Mouse (Mus musculus) macrophage (primary cell): ENCODE data around the gene Smpd3. TPM values are rescaled to one million over a fixed set of nuclear protein-coding genes. Genes with fewer than 3 reads are reported as not detected.

Experiments used
- H3K27ac ChIP-seq: fragments of 350-480 bp; formaldehyde crosslinking; 2 replicates; pipeline ENCODE4 v1.9.0; 2021
- H3K36me3 ChIP-seq: fragments of 350-480 bp; formaldehyde crosslinking; 2 replicates; pipeline ENCODE4 v1.9.0; 2021; ENCODE audit errors: inconsistent target
- H3K4me3 ChIP-seq: fragments of 350-480 bp; formaldehyde crosslinking; 2 replicates; pipeline ENCODE4 v1.9.0; 2021; ENCODE audit errors: inconsistent target
- H3K79me2 ChIP-seq: fragments of 350-480 bp; formaldehyde crosslinking; 2 replicates; pipeline ENCODE4 v1.9.0; 2021; ENCODE audit errors: inconsistent target
- WGBS: methylation state at CpG from one replicate; pipeline ENCODE4 v1.1.7; 2026; ENCODE audit warnings: inconsistent platforms; ENCODE audit not compliant: missing documents; 5-methylcytosine and 5-hydroxymethylcytosine counted together
- polyA plus RNA-seq: library from polyadenylated mRNA; stranded (reverse); fragments of 250-400 nt; gene quantifications from 3 replicates; pipeline ENCODE4 v1.2.4, GENCODE M21; 2018; ENCODE audit warnings: inconsistent platforms

The Smpd3 gene
- polyA plus RNA-seq, 1 experiment from 2014 or later, result 1.0 TPM

DNA sequence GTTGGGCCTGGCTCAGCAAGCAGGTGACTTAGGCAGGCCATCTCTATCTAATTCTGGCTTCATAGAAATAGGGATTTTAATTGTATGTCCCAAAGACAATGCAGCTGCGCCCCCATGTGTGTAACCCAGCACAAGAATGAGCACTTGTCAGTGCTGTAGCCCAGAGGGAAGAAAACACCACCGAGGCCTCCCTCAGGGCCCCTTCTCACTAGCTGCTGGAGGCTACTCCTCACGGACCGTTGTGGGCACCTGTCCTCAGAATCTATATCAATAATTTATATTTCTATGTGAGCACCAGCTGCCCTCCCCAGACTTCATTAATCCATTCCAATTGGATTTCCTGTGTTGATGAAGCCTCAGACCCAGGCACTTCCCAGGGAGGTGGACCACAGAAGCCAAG is 76.9 kb downstream of the Smpd3 start:
- WGBS, result 83% methylated on average over 3 of the region's 4 CpGs
- Histone ChIP-seq H3K36me3 (no peaks in the 10 kb centered on the region), H3K79me2 (no peaks in the 10 kb centered on the region), H3K27ac (no peak overlapping the region), H3K4me3 (no peak overlapping the region)

DNA sequence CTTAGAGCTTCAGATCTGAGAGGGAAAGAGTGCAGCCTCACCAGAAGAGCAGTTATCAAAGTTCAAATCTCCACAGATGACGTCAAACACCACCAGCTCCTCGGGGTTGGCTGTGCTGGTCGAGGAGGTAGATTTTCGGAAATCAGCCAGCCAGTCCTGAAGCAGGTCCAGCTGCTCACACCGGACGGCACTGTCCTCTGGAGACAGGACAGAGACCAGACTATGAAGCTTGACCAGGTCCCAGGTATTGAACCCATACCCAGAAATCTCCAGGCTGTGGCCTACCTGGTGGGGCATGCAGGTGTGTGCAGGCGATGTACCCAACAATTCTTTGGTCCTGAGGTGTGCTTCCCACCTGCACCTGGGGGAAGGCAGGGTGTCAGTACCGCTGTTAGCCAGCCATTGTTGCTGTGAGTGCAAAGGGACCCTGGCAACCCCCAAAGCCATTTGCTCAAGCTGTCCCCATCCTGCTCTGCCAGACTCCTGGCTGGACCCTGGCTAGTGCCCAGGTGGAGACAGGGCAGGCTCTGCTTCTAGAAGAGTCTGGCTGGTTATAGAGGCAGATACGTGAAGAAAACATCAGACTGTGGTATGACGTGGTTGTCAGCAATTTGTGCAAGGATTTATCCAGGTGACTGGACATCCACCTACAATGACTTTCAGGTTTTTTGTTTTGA is 78.1 kb downstream of the Smpd3 start:
- Histone ChIP-seq H3K36me3 (no peaks in the 10 kb centered on the region), H3K4me3 (no peak overlapping the region), H3K79me2 (no peaks in the 10 kb centered on the region), H3K27ac (no peak overlapping the region)
- 91% methylated on average over 10 of the region's 10 CpGs for WGBS

DNA sequence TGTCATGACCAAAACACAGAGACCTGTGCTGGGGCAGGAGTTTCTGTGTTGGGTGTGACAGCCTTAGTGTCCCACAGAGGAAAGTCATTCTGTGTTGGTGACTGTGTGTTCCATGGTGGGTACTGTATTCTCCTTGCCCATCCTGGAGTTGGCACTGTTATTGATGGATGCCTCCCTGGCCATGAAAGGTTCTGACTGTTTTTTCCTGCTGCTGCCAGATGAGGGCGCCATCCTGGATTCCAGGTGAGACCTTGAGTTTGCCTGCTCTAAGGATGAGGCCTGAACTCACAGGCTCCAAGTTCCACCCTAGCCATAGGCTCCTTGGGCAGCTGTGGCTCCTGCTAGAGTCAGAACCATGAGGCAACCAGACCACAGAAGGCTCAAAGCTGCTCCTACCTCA is 79.6 kb downstream of the Smpd3 start:
- 67% methylated on average over 1 of the region's 1 CpGs for WGBS
- Histone ChIP-seq H3K36me3 (peaks cover 1% of the 10 kb centered on the region; the same call in 1 of the 2 replicates), H3K27ac (no peak overlapping the region), H3K4me3 (no peak overlapping the region), H3K79me2 (no peaks in the 10 kb centered on the region)

DNA sequence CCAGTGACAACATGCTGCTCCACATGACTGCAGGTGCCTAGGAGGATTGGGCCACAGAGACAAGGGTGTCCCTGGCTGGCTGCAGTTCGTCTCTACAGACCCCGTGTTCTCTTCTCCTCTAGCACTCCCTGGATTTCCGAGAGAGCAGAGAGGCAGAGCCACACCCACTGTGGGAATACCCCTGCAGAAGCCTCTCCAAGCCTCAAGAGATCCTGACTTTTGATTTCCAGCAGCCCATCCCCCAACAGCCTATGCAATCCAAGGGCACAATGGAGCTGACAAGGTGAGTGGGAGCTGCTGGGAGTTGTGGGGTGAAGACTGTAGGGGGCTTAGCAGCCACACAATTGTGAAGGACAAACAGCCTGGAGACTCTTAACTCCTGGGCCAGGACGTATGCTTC is 87.6 kb downstream of the Smpd3 start:
- no peak overlapping the region for H3K27ac ChIP-seq
- no peaks in the 10 kb centered on the region for H3K79me2 ChIP-seq
- peaks cover 58% of the 10 kb centered on the region for H3K36me3 ChIP-seq
- H3K4me3 ChIP-seq, result no peak overlapping the region
- 90% methylated on average over 4 of the region's 4 CpGs for WGBS

DNA sequence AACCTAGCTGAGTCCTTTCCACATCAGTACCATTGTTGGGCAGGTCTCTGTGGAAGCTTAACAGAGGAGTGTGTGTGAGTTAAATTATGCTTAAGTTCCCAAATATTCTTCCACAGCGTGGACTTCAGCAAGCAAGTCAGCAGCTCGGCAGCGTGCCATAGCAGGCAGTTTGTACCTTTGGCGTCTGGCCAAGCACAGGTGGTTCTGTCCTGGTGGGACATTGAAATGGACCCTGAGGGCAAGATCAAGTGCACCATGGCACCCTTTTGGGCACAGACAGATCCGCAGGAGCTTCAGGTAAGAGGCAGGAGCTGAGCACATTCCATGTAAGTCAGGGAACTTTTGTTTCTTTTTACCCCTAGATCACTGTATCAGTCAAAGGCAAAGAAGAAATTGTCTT is 100.7 kb downstream of the Smpd3 start:
- Histone ChIP-seq H3K4me3 (no peak overlapping the region), H3K27ac (no peak overlapping the region), H3K79me2 (no peaks in the 10 kb centered on the region), H3K36me3 (peaks cover 32% of the 10 kb centered on the region)
- WGBS, result 98% methylated on average over 5 of the region's 5 CpGs

DNA sequence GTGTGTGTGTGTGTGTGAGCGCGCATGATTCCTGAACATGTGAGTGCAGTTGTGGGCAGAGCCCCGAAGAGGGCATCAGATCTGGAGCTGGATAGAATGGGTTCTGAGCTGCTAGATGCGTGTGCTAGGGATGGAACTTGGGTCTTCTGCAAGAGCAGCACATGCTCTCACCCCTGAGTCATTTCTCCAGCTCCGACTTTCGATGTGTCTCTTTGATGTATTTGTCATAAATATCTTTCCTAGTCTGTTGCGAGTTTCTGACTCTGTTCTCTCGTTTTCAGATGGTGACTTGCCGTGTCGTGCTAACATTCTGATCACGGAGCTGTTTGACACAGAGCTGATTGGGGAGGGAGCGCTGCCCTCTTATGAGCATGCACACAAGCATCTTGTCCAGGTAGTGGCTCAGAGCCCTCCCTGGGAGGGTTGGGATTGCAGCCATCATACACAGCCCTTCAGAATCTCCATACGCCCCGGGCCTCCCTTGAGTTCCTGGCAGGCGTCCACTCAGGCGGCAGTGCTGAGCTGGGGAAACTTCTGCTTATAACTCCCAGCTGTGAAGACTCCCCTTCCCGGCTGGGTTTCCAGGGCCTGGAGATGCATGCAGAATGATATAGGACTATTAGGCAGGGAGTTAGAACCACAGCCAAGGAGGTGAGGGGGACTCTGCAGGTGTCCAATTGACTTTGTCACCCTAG is 103.1 kb downstream of the Smpd3 start:
- Histone ChIP-seq H3K36me3 (peaks cover 35% of the 10 kb centered on the region), H3K27ac (no peak overlapping the region), H3K79me2 (no peaks in the 10 kb centered on the region), H3K4me3 (no peak overlapping the region)
- 95% methylated on average over 17 of the region's 17 CpGs for WGBS

DNA sequence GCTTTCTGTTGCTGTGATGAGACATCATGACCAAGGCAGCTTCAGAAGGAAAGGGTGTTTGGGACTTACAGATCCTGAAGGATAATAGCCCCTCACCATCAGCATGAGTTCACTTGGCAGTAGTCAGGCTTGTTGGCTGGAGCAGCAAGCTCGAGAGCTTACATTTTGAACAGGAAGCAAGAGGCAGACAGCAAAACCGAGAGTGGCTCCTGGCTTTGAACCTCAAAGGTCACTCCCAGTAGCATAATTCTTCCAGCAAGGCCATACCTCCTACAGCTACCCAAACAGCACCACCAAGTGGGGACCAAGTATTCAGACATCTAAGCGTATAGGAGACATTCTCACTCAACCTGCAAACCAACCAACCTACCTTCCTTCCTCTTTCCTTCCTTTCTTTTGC is 105.0 kb downstream of the Smpd3 start:
- 89% methylated on average over 3 of the region's 3 CpGs for WGBS
- H3K36me3 ChIP-seq, result peaks cover 22% of the 10 kb centered on the region

DNA sequence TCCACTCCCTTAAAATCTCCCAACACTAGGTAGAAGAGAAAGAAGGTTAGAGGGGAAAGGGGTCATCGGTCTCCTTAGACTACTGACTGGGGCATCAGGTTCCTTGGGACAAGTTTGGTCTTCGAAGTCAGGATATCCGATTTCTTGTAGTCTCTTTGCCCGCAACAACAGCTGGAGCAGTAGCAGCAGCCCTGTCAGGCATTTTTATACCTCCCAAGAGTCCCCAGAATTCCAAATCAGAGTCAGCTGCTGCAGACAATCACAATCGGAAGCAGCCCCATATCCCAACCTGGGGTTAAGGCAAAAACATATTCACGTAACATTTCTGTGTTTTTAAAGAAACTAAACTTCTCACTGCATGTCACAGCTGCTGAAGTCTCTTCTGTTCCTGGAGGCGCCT is 106.3 kb downstream of the Smpd3 start:
- peaks cover 16% of the 10 kb centered on the region; the same call in 1 of the 2 replicates for H3K36me3 ChIP-seq

More for the DNA sequence above, 105.0 kb downstream of the Smpd3 start:
- no peak overlapping the region for H3K4me3 ChIP-seq
- no peaks in the 10 kb centered on the region for H3K79me2 ChIP-seq
- H3K27ac ChIP-seq, result no peak overlapping the region

DNA sequence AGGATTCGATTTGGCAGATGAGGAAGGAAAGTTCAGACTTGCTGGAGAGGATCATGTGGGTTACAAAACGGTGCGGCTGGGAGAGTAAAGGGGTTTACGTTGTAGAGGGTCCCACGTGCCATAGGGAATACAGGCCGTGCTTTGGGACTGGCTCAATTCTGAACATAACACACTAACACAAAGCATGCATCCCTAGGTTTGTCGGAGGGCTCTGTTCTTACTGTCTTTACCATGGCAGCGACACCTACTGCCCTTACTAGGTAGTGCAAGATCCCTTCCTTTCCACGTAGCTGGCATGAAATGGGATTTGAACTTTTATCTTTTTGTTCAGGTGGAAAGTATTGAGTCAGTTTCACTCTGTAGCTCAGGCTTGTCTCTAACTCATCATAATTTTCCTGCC is 111.2 kb downstream of the Smpd3 start:
- H3K27ac ChIP-seq, result no peak overlapping the region
- peaks cover 17% of the 10 kb centered on the region; the same call in 1 of the 2 replicates for H3K36me3 ChIP-seq
- H3K4me3 ChIP-seq, result no peak overlapping the region
- 53% methylated on average over 9 of the region's 9 CpGs for WGBS
- H3K79me2 ChIP-seq, result no peaks in the 10 kb centered on the region

More for the DNA sequence above, 106.3 kb downstream of the Smpd3 start:
- H3K79me2 ChIP-seq, result no peaks in the 10 kb centered on the region
- H3K4me3 ChIP-seq, result no peak overlapping the region
- 93% methylated on average over 7 of the region's 7 CpGs for WGBS
- no peak overlapping the region for H3K27ac ChIP-seq

DNA sequence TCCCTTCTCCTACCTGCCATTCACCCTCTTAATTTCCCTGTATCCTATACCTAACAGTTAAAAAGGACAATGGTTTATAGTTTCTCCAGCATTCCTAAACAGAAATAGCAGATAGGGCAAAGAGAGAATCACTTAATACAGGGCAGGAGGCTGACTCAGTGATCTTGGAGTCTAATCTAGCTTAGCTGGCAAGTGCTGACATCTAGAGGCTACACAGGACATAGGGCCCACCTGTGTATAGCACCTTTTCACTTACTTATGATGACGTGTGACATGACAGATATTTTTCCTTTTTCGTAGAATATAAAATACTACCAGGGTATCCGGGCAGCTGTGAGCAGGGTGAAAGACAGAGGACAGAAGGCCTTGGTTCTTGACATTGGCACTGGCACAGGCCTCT is 118.2 kb downstream of the Smpd3 start:
- WGBS, result 90% methylated on average over 1 of the region's 3 CpGs
- H3K36me3 ChIP-seq, result peaks cover 10% of the 10 kb centered on the region; the same call in 1 of the 2 replicates

DNA sequence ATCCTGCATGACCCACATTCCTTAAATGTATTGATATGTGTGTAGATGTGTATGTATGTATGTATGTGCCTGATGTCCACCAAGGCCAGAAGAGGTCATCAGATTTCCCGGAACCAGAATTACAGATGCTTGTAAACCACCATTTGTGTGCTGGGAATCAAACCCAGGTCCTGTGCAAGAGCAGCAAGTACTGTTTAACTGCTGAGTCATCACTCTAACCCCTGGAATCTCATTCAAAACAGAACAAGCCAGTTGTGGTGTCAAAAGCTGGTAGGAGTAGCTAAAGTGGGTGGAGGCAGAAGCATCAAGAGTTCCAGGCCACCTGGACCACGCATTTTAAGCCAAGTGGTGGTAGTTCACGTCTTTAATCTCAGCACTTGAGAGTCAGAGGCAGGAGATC is 123.8 kb downstream of the Smpd3 start:
- 97% methylated on average over 3 of the region's 3 CpGs for WGBS
- Histone ChIP-seq H3K36me3 (0 out of 2 replicates have a peak, but pooled peaks cover 3% of the 10 kb centered on the region), H3K4me3 (no peak overlapping the region), H3K27ac (no peak overlapping the region), H3K79me2 (peaks cover 26% of the 10 kb centered on the region)

More for the DNA sequence above, 118.2 kb downstream of the Smpd3 start:
- no peaks in the 10 kb centered on the region for H3K79me2 ChIP-seq
- no peak overlapping the region for H3K4me3 ChIP-seq
- no peak overlapping the region for H3K27ac ChIP-seq

DNA sequence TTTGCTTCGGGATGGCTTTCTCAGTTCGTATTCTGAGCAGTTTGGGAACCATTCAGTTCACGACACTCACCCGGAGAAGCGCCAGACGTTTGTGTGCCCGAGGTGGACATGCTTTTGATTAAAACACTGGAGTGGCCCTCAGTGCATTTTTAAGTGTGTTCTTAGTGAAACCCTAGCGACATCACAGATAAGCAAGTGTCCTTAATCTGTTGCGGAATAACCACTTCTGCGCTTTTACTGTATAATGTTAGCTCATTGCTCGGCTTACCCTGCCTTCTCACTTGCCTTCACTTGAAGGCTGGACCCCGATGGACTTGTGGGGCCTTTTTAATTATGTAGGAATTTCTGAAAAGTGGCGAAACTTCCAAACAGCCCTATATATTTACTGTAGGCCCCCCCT is 126.4 kb downstream of the Smpd3 start:
- Histone ChIP-seq H3K4me3 (peak overlapping the region; percentile 79), H3K36me3 (peaks cover 6% of the 10 kb centered on the region; the same call in 1 of the 2 replicates), H3K27ac (peak overlapping the region; percentile 51), H3K79me2 (peaks cover 51% of the 10 kb centered on the region)
- 6% methylated on average over 13 of the region's 13 CpGs for WGBS

DNA sequence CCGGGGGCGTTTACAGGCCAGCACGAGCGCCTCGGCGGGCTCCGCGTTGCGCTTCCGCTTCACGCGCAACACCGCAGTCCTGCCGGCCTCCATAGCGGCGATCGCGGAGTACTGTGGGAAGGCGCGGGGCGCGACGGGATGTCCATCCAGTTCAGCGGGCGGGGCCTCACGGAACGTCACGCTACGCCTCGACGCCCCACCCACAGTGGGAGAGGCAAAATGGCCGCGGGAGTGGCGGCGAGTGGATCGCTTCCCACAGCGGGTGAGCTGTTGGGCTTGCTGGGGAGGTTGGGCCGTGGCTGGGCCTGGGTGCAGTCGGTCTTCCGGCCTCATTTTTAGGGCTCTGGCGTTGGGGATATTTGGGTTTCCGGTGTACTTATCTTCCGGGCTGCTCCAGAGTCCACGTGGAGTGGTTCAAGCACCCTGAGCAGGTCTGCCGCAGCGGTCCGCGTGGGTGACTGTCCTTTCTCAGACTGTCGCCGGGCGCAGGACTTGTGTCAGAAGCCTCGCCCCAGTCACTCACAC is 126.9 kb downstream of the Smpd3 start, which contains the start of the genes Slc7a6os and Prmt7:
TSS of gene Slc7a6os (minus strand) at position 115 of the 525 bp plus-strand sequence.
TSS of gene Prmt7 (plus strand) at position 116 of the 525 bp plus-strand sequence.
- Histone ChIP-seq H3K36me3 (peaks cover 6% of the 10 kb centered on the region; the same call in 1 of the 2 replicates), H3K4me3 (peak within 1 kb of the TSS; percentile 79), H3K79me2 (peaks cover 54% of the 10 kb centered on the region), H3K27ac (peak within 1 kb of the TSS; percentile 51)
- WGBS, result under 1% methylated on average over 51 of the region's 52 CpGs

DNA sequence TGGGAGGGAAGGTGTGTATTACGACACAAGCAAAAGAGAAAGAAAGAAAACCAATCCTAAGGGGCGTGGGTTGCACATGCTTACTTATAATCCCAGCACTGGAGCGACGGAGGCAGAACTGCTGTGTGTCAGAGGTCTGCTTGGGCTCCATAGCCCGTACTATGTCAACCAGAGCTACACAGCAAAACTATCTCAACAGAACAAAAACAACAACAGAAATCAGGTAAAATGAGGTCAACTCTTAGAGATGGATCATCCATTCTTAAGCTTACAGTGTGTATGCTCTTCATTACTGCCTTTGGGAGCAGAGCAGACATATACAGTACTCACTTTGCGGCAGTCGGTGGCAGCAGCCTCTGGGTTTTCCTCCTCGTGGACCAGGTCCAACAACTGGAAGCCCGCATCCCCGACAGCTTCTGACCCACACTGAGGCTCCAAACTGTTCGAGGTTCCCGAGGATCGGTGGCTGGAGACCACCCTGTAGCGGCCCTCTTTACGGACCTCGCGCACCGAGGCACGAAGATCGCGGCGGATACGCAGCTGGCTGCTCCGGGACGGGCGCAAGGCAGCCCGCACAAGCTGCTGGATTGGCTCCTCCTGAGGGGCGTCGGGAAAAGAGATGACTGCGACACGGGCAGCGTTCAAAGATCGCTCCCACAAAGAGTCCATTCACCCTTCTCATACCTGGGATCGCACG is 127.6 kb downstream of the Smpd3 start:
- peak overlapping the region; percentile 79 for H3K4me3 ChIP-seq
- peaks cover 6% of the 10 kb centered on the region; the same call in 1 of the 2 replicates for H3K36me3 ChIP-seq
- under 1% methylated on average over 35 of the region's 35 CpGs for WGBS
- peak overlapping the region; percentile 49 for H3K27ac ChIP-seq
- H3K79me2 ChIP-seq, result peaks cover 61% of the 10 kb centered on the region
